Mouse (Mus musculus): Measurements from ENCODE around the gene Ltb.

The Ltb gene

GRCm38 (mm10) chr17:35193881-35194843, at the start of gene Ltb:
Gene Ltb (plus strand): TSS chr17:35194439.
- DNase-seq = no peak

GRCm38 (mm10) chr17:35146139-35146538, 48.1 kb upstream of the Ltb start:
- no peak for DNase-seq

- DNase-seq = no peak
Observed at GRCm38 (mm10) chr17:35147348-35147747, 46.9 kb upstream of the Ltb start.

- DNase-seq = no peak
Observed at GRCm38 (mm10) chr17:35147922-35148639, 46.2 kb upstream of the Ltb start.

- no peak for DNase-seq
Observed at GRCm38 (mm10) chr17:35152121-35152520, 42.1 kb upstream of the Ltb start.

GRCm38 (mm10) chr17:35153077-35153476, 41.2 kb upstream of the Ltb start:
- DNase-seq = no peak

GRCm38 (mm10) chr17:35153931-35154330, 40.3 kb upstream of the Ltb start:
- no peak for DNase-seq

GRCm38 (mm10) chr17:35154616-35155015, 39.6 kb upstream of the Ltb start:
- DNase-seq = no peak

- DNase-seq = no peak
Observed at GRCm38 (mm10) chr17:35155451-35155850, 38.8 kb upstream of the Ltb start.

GRCm38 (mm10) chr17:35156461-35157200, 37.6 kb upstream of the Ltb start:
- DNase-seq = no peak

- DNase-seq = no peak
Observed at GRCm38 (mm10) chr17:35157254-35157653, 37.0 kb upstream of the Ltb start.

GRCm38 (mm10) chr17:35157661-35158175, 36.5 kb upstream of the Ltb start:
- DNase-seq = no peak

- DNase-seq = no peak
Observed at GRCm38 (mm10) chr17:35158850-35159593, 35.2 kb upstream of the Ltb start.

- no peak for DNase-seq
Observed at GRCm38 (mm10) chr17:35159638-35160037, 34.6 kb upstream of the Ltb start.

- DNase-seq = no peak
Observed at GRCm38 (mm10) chr17:35161421-35161820, 32.8 kb upstream of the Ltb start.

- DNase-seq = no peak
Observed at GRCm38 (mm10) chr17:35162121-35162520, 32.1 kb upstream of the Ltb start.

GRCm38 (mm10) chr17:35162730-35163129, 31.5 kb upstream of the Ltb start:
- DNase-seq = no peak

GRCm38 (mm10) chr17:35163326-35164081, 30.7 kb upstream of the Ltb start:
- DNase-seq = no peak

- peak in 1 of 2 experiments; percentile 45 for DNase-seq
Observed at GRCm38 (mm10) chr17:35164218-35164567, 30.0 kb upstream of the Ltb start.

GRCm38 (mm10) chr17:35164568-35165450, 29.4 kb upstream of the Ltb start, which contains the start of gene Prrc2a:
Gene Prrc2a (minus strand): TSS chr17:35164897.
- DNase-seq = peak; percentile 98 to 99

Data from cerebellum, postnatal 36 days (tissue).